Mouse (Mus musculus) adrenal gland (tissue): Measurements from ENCODE around the gene Qars.

Experiments
- intact Hi-C: fragments of 180-260 bp; cut with DNase I; formaldehyde crosslinking; loops from one replicate; pipeline ENCODE4 v1.15.1; 2025

Qars gene

GRCm38 (mm10) chr9:108485301-108485875 is 22.1 kb upstream of the Qars start:
- intact Hi-C loops: no loop called here

DNA sequence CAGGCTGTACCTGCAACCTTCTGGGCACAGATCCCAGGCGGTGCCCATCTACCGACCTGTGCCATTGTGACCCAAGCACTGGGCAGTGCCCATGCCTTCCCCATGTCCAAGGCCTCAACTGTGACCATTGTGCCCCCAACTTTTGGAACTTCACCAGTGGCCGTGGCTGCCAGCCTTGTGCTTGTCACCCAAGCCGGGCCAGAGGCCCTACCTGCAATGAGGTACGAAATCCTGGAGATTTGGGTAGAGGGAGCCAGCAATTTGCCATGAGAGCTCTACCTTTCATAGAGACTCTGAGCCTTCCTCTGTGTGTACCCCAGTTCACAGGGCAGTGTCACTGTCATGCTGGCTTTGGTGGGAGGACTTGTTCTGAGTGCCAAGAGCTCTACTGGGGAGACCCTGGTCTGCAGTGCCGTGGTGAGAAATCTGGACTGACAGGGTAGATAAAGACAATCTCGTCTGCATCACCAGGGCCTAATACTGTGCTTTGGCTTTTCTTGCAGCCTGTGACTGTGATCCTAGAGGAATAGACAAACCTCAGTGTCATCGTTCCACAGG is 20.5 kb upstream of the Qars start:
- intact Hi-C loops: no loop called here

- intact Hi-C loops: no loop called here
Observed at GRCm38 (mm10) chr9:108488403-108488802, 19.1 kb upstream of the Qars start.

DNA sequence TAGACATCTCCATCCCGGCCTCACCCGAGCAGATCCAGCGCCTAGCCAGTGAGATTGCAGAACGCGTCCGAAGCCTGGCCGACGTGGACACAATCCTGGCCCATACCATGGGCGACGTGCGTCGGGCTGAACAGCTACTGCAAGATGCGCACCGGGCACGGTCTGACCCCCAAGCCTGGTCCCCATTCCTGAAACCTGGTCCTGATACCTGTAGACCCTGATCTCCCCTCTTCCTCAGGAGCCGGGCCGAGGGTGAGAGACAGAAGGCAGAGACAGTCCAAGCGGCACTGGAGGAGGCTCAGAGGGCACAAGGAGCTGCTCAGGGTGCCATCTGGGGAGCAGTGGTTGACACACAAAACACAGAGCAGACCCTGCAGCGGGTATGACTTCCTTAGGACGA is 18.3 kb upstream of the Qars start:
- intact Hi-C loops: no loop called here

- intact Hi-C loops: no loop called here
Observed at GRCm38 (mm10) chr9:108489702-108490558, 17.6 kb upstream of the Qars start.

GRCm38 (mm10) chr9:108490559-108491285 is 16.8 kb upstream of the Qars start, which contains the start of gene Usp19:
Gene Usp19, plus strand, starts transcription at chr9:108490602.
- intact Hi-C loops: no loop called here

DNA sequence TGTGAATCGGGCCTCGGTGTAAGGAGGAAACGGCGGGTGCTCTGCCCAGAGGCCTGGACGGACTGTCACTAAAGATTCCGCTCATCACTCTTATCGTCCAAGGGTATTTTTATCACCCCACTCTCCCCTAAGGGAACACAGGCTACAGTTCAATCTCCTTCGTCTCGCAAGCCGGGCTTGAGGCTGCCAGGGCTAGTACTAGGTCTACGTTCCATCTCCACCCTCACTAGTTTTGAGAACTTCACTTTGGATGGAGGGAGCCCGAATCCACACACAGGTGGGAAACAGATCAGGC is 16.3 kb upstream of the Qars start:
- intact Hi-C loops: no loop called here

DNA sequence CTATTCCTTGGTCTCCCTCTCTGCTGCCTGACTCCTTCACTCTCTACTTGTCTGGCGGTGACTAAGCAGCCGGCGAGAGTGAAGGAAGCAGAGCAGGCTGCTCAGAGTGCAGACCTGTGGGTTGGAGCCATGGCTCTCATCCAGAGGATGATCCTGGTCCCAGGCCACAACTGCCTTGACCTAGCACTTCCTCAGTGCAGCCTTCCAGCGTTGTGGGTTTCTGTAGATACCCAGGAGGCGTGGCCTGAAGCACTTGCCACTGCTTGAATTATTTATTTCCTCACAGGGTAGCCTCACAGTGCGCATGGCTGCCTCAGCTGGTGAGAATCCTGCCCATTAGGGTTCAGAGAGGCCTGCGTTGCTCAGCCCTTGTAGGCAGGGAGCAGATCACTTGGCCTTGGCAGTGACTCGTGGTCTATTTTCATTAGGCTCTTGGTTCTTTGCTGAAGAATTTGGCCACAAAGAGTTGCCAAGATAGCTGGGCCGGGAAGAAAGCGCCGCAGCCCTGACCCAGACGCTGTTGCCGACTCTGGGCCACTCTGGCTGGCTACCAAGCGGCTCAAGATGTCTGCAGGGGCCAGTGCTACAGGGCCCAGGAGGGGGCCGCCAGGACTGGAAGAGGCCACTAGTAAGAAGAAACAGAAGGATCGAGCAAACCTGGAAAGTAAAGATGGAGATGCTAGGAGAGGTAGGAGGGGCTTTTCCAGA is 15.3 kb upstream of the Qars start:
- intact Hi-C loops: no loop called here

- intact Hi-C loops: no loop called here
Observed at GRCm38 (mm10) chr9:108493246-108493645, 14.3 kb upstream of the Qars start.

- intact Hi-C loops: no loop called here
Observed at GRCm38 (mm10) chr9:108494146-108494825, 13.2 kb upstream of the Qars start.

DNA sequence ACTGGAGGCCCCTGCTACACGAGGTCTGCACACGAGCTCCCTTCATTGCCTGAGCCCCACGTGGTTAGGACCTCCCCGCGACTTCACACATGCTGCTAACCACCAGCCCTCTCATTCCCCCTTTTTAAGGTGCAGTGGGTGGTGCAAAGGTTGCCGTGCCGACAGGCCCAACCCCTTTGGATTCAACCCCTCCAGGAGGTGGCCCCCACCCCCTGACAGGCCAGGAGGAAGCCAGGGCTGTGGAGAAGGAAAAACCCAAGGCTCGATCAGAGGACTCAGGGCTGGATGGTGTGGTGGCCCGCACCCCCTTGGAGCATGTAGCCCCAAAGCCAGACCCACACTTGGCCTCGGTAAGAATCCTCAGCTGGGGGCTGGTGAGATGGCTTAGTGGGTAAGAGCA is 12.6 kb upstream of the Qars start:
- intact Hi-C loops: no loop called here

DNA sequence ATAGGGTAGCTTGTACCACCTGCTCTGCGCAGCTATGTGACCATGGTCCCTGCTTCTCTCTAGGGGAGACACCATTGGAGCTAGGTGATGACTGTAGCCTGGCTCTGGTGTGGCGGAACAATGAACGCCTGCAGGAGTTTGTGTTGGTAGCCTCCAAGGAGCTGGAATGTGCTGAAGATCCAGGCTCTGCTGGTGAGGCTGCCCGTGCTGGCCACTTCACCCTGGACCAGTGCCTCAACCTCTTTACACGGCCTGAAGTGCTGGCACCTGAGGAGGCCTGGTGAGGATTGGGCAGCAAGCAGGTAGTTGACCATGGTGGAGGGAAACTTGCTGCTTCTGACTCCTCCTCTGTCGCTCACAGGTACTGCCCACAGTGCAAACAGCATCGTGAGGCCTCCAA is 8.3 kb upstream of the Qars start:
- intact Hi-C loops: no loop called here

- intact Hi-C loops: no loop called here
Observed at GRCm38 (mm10) chr9:108499943-108500342, 7.6 kb upstream of the Qars start.

DNA sequence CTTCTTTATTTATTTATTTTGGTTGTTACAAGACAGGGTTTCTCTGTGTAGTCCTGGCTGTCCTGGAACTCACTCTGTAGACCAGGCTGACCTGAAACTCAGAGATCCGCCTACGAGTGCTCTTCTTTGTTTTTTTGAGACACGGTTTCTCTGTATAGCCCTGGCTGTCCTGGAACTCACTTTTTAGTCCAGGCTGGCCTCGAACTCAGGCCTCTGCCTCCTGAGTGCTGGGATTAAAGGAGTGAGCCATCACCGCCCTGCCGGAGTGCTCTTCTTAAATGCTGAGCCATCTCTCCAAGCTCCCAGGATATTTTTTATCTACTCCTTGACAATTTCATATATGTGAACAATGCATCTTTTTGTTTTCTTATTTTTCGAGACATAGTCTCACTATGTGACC is 605 bp upstream of the Qars start:
- intact Hi-C loops: no loop called here

GRCm38 (mm10) chr9:108508776-108509175 is 1.3 kb downstream of the Qars start:
- intact Hi-C loops: no loop called here

DNA sequence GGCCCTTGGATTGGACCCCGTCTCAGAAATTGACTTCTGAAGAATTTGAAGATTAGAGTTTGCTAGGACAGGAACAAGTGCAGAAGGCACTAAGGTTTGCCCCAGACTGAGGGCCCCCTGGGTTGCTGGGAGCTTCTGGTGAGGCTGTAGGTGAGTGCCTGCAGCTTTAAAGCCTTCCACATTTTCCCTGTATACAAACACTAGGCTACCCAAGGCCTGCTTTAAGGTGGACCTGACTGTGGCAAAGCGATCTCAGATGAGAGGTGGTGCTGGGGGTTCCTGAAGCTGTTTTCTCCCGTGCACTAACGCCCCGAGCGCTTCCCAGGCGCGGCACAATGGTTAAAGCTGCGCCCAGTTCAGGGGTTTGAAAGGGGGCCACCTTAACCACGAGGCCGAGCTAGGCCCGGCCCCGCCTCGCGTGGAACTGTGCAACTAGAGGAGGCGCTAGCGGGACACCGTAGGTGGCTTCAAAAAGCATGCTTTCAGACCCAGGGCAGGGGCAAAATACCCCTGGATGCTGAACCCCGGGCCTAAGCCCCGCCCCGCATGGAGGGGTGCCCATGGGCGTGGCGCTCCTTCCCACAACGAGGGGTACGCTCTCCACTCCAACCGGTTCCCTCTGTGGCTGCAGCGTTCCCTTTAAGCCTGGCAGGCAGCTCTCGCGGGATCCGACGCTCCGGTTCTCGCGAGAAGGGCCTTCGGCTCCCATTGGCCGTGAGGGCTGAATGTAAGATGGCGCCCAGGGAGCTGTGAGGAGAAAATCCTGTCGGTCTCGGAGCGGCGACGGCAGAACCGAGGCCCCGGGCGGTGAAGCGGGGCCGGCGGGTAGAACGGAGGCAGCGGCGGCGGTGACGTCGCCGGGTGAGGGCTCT is 9.1 kb downstream of the Qars start, which contains the start of gene Qrich1:
TSS of gene Qrich1 (plus strand) at position 427 of the 872 bp plus-strand sequence.
- intact Hi-C loops: loop anchor here (5.0 kb wide), 1 partner anchor 51 kb away; the partner anchor contains the start of genes Dalrd3 and Ndufaf3

DNA sequence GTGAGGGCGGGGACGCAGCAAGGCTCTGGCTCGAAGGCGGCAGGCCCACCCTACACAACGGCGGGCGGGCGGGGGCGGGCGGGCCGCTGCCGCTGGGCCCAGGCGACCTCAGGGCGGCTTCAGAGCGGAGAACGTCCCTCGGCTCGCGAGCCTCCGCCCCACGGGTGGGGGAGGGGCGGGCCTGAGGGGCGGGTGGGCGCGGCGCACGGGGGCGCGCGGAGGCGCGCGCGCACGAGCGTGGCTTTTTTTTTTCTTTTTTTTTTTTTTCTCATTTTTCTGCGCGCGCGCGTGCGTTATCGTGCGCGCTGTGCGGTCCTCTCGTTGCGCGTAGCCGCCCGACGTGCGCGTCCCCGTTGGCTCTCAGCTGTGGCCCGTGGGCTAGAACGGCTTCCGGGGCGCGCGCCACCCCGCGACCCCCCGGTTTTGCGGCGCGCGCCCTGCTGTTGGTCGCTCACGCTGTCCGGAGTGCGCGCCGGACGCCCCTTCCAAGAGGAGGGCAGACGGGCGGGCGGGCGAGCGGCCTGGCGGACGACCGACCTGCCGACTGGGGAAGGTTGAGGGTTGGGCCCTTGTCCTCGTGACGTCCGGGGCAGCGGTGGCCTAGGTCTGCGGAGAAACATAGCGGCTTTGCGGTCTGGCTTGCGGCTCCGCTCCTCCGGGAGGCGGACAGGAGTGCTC is 9.9 kb downstream of the Qars start:
- intact Hi-C loops: loop anchor here (5.0 kb wide), 1 partner anchor 50 kb away; the partner anchor contains the start of genes Dalrd3 and Ndufaf3

- intact Hi-C loops: loop anchor here (5.0 kb wide), 1 partner anchor 49 kb away; the partner anchor contains the start of genes Dalrd3 and Ndufaf3
Observed at GRCm38 (mm10) chr9:108517931-108518332, 10.4 kb downstream of the Qars start.

DNA sequence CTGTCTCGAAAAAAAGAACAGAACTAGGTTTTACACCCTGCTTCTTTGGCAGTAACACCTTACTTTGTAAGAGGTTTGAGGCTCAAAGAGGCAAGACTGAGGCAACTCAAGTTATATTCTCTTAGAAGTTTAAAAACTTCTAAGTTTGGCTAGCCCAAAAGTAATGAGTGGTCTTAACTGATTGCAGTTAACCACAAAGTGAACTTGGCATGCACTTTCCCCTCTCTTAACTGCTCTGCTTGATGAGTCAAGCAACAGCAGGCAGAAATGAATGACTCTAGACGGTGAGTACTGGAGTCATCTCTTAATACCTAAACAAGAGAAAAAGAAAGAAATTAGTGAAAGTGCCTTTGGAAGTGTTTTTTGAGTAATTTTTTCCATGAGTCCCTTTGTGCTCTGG is 14.1 kb downstream of the Qars start:
- intact Hi-C loops: no loop called here
